Mouse (Mus musculus): ENCODE measurements around the gene Sult4a1. TPM values are rescaled to one million over a fixed set of nuclear protein-coding genes. Genes with fewer than 3 reads are reported as not detected.
"Not testable (repeated sequence)": the region's sequence is repeated elsewhere in the genome, so short reads cannot be mapped to it uniquely, and the experiment has no call there.

Sult4a1 gene
- polyA plus RNA-seq, 1 experiment, result 96.9 TPM

DNA sequence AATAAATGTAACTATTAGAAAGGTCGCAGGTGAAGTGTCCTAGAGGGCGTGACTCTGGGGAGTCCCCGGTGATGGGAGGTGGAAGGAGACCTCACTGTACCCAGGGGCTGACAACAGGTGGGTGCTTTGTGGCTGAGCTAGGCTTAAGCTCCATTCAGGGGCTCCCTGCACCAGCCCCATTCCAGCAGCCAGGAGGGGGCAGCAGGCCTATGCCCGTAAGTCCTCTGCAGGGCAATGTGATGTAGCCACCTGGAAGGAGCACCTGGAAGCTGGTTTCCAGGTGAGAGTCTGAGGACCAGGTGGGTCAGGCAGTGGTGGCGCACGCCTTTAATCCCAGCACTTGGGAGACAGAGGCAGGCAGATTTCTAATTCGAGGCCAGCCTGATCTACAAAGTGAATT, 18.5 kb upstream of the Sult4a1 start:
- DNase-seq (ENCODE audit: low read depth), result no peak
- TF ChIP-seq CTCF (IDR thresholded peaks at IDR 0.05; ENCODE audit: borderline replicate concordance, extremely low read depth, insufficient read depth, insufficient read length), result 0 out of 2 replicates have a peak, but pooled peaks have one; percentile 6
- TF ChIP-seq POLR2A (IDR thresholded peaks at IDR 0.05; ENCODE audit: borderline replicate concordance, extremely low read depth, insufficient read depth, insufficient read length, poor library complexity, severe bottlenecking), result no peak

DNA sequence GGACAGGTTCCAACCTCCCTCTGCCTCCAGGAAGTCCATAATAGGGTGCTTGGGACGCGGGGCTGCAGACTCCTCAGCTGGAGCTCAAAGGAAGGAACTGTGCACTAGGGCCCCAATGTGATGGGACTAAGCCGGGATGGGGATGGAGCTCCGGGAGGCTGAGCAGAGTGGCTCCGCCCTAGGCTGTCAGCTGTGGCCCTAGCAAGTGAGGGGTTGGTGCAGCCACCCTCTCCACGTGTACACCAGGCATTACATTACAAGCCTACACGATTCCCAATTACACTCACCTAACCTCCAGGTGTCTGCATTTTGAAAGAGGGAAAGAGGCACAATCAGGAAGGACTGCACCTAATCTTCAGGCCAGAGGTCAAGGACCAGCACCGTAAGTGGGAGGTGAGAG, 17.5 kb upstream of the Sult4a1 start, which contains the start of gene Pnpla5:
Pnpla5 (minus strand) TSS at position 101 of the 400 bp plus-strand sequence.
- DNase-seq (ENCODE audit: low read depth), result no peak
- TF ChIP-seq POLR2A (IDR thresholded peaks at IDR 0.05; ENCODE audit: borderline replicate concordance, extremely low read depth, insufficient read depth, insufficient read length, poor library complexity, severe bottlenecking) (no peak), CTCF (IDR thresholded peaks at IDR 0.05; ENCODE audit: borderline replicate concordance, extremely low read depth, insufficient read depth, insufficient read length) (no peak)

DNA sequence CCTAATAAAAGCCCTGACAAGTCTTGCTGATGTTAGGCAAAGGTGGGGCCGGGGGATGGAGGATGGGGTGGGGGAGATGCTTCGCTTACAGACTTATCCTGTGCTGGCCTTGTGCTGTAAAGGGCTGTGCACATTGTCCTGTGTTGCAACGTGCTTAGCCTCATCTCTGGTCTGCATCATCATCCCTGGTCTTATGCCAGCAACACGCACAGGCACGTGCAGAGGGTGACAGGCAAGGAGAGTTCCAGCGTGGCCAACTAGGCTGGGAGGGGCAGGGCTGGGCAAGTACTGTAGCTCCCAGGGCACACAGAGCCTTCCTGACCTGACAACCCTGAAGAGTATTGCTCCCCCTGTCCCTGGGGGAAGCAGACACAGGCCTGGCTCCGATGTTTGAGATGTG, 15.5 kb upstream of the Sult4a1 start:
- no peak for DNase-seq (ENCODE audit: low read depth)
- TF ChIP-seq CTCF (IDR thresholded peaks at IDR 0.05; ENCODE audit: borderline replicate concordance, extremely low read depth, insufficient read depth, insufficient read length) (no peak), POLR2A (IDR thresholded peaks at IDR 0.05; ENCODE audit: borderline replicate concordance, extremely low read depth, insufficient read depth, insufficient read length, poor library complexity, severe bottlenecking) (no peak)

DNA sequence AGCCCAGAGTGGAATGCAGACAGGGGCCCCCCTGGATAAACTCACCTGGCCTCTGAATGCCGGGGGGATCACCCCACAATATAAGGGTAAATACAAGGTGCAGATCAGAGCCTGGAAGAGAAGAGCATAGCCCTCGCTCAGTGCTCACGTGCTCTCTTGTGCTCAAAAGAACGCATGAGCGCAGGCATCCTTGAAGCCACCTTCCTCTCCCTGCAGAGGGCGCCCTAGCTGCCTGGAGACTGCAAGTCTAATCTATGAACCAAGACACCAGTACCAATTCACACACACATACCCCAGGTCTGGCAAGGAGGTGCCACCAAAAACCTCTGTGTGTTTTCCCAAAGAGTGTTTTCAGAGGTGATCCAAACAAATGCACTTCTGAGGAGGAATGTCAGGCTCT, 15.1 kb upstream of the Sult4a1 start:
- DNase-seq (ENCODE audit: low read depth), result peak; percentile 62
- no peak for TF ChIP-seq POLR2A (IDR thresholded peaks at IDR 0.05; ENCODE audit: borderline replicate concordance, extremely low read depth, insufficient read depth, insufficient read length, poor library complexity, severe bottlenecking)
- peak; percentile 65 for TF ChIP-seq CTCF (IDR thresholded peaks at IDR 0.05; ENCODE audit: borderline replicate concordance, extremely low read depth, insufficient read depth, insufficient read length)

DNA sequence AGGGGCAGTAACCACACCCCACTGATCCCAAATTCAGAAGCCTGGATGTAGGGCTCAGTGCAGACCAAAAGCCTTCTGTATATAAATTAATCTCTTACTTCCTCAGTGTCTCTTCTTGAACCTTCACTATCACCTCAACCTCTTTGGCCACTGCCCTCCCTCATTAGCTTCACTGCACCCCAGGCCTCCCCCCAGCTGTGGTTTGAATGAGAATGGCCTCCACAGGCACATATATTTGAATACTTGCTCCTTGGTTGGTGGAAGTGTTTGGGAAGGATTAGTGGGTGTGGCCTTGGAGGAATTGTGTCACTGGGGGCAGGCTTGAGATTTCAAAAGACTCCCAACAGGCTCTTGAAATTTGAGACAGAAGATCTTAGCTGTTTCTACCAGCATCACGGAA, 10.9 kb upstream of the Sult4a1 start:
- TF ChIP-seq CTCF (IDR thresholded peaks at IDR 0.05; ENCODE audit: borderline replicate concordance, extremely low read depth, insufficient read depth, insufficient read length), result no peak
- TF ChIP-seq POLR2A (IDR thresholded peaks at IDR 0.05; ENCODE audit: borderline replicate concordance, extremely low read depth, insufficient read depth, insufficient read length, poor library complexity, severe bottlenecking), result no peak
- DNase-seq (ENCODE audit: low read depth), result no peak

DNA sequence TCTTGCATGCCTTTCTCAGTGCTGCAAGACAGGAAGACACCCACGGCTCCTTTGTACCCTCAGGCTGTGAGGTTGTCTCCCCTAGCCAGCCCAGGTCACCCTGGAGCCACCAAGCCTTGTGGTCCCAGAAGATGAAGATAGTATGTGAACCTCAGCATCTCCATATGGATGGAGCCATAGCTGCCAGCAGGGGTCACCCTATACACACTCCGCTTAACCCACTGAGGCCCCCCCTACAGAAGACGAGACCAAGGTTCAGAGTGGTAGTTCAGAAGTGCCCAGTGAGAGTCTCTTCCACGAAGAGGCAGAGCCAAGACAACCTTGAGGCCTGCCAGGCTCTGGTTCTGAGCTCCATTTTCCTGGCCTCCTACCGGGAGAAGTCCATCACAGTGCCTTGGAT, 10.2 kb upstream of the Sult4a1 start:
- peak; percentile 45; the same call in 1 of the 2 replicates for TF ChIP-seq CTCF (IDR thresholded peaks at IDR 0.05; ENCODE audit: borderline replicate concordance, extremely low read depth, insufficient read depth, insufficient read length)
- TF ChIP-seq POLR2A (IDR thresholded peaks at IDR 0.05; ENCODE audit: borderline replicate concordance, extremely low read depth, insufficient read depth, insufficient read length, poor library complexity, severe bottlenecking), result no peak

DNA sequence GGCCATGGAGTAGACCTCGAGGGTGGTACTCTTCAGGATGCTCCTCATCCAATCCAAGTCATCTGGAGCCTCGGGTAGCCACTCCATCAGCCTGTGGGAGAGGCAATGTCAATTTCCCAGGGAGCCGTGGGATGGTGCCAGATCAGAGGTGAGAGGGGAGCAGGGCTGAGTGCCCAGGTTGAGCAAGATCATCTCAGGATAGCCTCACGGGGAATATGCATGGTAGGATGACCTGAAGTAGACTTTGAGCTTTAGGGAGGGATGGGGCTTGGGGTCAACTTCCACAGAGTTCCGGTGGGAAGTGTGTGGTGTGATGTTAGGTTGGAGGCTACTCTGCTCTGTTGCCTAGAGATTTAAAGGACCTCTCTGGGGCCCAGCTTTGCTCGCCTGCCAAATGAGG, 8.3 kb upstream of the Sult4a1 start:
- no peak for TF ChIP-seq CTCF (IDR thresholded peaks at IDR 0.05; ENCODE audit: borderline replicate concordance, extremely low read depth, insufficient read depth, insufficient read length)
- TF ChIP-seq POLR2A (IDR thresholded peaks at IDR 0.05; ENCODE audit: borderline replicate concordance, extremely low read depth, insufficient read depth, insufficient read length, poor library complexity, severe bottlenecking), result no peak
- DNase-seq (ENCODE audit: low read depth), result no peak

More for the DNA sequence above, 10.2 kb upstream of the Sult4a1 start:
- DNase-seq (ENCODE audit: low read depth), result peak; percentile 23

DNA sequence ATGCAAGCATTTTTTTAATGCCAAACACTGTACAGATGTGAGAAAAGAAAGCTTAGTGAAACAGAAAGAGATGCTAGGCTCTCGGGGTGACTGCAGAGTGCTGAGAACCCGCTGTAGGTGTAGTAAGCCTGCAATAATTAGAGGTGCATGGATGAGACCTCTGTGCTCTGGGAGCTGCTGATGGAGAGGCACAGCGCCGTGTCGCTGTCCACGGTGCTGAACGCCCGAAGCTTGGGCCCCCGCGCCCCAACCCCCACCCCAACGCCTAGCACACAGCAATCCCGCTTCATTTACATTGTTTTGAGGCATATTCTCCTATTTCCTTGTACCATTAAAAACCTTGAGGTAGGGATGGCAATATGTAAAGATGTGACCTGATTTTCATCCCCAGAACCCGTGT, 3.3 kb upstream of the Sult4a1 start:
- no peak for DNase-seq (ENCODE audit: low read depth)
- TF ChIP-seq POLR2A (IDR thresholded peaks at IDR 0.05; ENCODE audit: borderline replicate concordance, extremely low read depth, insufficient read depth, insufficient read length, poor library complexity, severe bottlenecking) (no peak), CTCF (IDR thresholded peaks at IDR 0.05; ENCODE audit: borderline replicate concordance, extremely low read depth, insufficient read depth, insufficient read length) (no peak)

DNA sequence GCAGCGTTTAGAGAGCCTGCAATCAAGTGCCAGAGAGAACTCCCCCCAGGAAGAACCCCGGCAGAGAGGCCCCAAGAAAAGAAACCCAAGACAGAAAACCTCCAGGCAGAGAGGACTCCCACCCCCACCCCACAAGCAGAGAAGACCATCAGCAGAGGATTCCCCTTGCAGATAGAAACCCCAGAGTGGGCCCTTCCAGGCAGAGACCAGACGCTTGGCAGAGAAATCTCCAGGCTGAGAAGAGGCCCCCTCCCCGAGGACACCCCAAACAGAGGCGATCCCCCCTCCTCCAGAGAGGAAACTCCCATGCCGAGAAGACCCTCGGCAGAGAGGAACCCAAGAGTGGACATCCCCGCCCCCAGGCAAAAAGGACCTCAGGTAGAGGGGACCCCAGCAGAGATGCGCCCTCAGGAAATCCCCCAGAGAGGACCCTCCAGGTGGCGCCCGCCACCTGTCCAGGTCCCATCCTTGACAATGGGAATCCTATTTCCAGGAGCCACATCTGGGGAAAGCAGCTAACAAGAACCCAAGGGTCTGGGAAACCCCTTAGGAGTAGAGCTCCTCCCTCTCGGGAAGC, 458 bp upstream of the Sult4a1 start:
- TF ChIP-seq POLR2A (IDR thresholded peaks at IDR 0.05; ENCODE audit: borderline replicate concordance, extremely low read depth, insufficient read depth, insufficient read length, poor library complexity, severe bottlenecking) (no peak), CTCF (IDR thresholded peaks at IDR 0.05; ENCODE audit: borderline replicate concordance, extremely low read depth, insufficient read depth, insufficient read length) (no peak)

DNA sequence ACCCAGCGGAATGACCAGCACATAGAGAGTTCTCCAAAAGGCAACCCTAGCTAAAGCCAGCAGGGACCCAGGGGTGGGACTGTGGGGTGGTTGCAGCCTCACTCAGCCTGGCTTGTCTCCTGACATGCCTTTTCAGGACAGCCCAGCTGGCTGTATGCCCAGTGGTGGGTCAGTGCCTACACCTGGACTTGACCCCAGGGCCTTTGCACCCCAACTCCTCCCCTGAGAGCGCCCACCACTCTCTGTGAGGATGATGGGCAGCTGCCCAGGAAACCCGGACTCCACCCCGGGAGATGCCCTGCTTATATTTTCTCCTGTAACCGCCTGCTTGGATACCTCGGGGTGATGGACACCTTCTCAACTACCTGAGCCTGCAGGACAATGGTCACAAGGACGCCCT, 928 bp downstream of the Sult4a1 start:
- DNase-seq (ENCODE audit: low read depth), result no peak
- TF ChIP-seq CTCF (IDR thresholded peaks at IDR 0.05; ENCODE audit: borderline replicate concordance, extremely low read depth, insufficient read depth, insufficient read length) (no peak), POLR2A (IDR thresholded peaks at IDR 0.05; ENCODE audit: borderline replicate concordance, extremely low read depth, insufficient read depth, insufficient read length, poor library complexity, severe bottlenecking) (no peak)

More for the DNA sequence above, 458 bp upstream of the Sult4a1 start:
- peak; percentile 25 for DNase-seq (ENCODE audit: low read depth)

DNA sequence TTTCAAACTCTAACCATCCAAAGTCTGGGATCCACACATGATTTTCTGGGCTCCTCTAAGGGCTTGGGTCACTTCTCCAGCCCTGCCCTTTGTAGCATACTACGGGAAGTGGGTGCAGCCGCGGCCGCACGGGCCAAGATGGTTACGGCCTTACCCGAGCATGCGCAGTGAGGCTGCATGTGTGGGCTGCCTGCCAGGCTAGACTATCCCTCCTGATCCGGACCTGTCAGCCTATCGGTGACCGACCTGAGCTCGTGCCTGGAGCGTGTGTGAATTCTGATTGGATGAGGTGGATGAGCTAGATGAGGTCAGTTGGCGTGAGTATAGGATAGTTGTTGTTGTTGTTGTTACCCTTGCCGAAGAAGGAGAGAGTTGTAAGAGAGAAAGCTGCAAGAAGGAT, 8.0 kb downstream of the Sult4a1 start:
- DNase-seq (ENCODE audit: low read depth), result not testable (repeated sequence)

DNA sequence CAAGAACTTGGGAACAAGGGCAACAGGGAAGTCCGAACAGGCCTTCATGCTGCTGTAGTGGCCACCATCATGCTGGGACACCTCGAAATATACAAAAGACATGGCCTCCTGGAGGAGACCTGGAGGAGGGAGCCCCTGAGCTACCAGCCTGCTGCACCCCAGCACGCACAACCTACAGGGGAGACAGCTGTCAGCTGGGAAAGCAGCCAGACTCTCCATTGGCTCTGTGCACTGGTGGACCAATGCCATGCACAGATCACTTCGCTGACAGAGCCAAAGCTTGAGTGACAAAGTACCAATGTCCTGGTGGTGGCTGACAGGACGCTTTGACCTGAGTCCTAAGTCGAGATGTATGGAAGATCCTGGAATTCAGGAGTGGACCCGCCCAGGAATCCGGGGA, 9.5 kb downstream of the Sult4a1 start:
- peak; percentile 70 for DNase-seq (ENCODE audit: low read depth)
- no peak for TF ChIP-seq POLR2A (IDR thresholded peaks at IDR 0.05; ENCODE audit: borderline replicate concordance, extremely low read depth, insufficient read depth, insufficient read length, poor library complexity, severe bottlenecking)
- no peak for TF ChIP-seq CTCF (IDR thresholded peaks at IDR 0.05; ENCODE audit: borderline replicate concordance, extremely low read depth, insufficient read depth, insufficient read length)
